In the genomic region with DNA sequence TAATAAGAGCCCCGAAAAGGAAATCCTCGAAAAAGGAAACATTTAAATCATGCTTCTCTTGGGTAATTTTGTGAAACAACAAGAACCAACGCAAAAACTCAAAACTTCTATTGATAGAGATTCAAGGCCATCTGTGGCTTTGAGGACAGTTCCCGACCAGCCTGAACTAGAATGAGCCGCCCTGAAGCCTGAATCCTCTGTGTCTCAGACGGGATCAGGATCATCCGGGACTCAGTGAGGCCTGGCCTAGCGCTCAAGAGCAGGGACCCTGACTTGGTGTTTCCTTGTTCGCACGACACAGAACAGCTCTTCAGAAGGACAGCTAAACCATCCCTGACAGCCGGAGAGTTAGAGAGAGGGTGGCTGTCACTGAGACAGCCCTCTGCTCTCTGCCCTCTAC, we compare ENCODE assay signal across 10 mouse cellular contexts.
DNase-seq lines count a peak whose midpoint lies in the region; ATAC-seq and TF ChIP-seq lines count a peak whose summit lies in the region.
"Had no signal": no experiment of that assay in that cellular context is flagged by ENCODE, and none has a peak within 500 bp of the region (broad histone marks: within the 10 kb centered on the region; RNA-seq: fewer than 3 reads in every experiment).

No protein-coding gene starts in this region.

- no peak for TF ChIP-seq POLR2A in limb, embryonic 14.5 days (IDR thresholded peaks at IDR 0.05; ENCODE audit: borderline replicate concordance, extremely low read depth, insufficient read depth, insufficient read length)

- no peak overlapping the region for H3K4me3 ChIP-seq in hindbrain, embryonic 10.5 days
- H3K4me3 ChIP-seq in hindbrain, embryonic 12.5 days, result no peak overlapping the region
- H3K4me3 ChIP-seq in embryonic facial prominence, embryonic 11.5 days (ENCODE audit: low read depth, low read length), result no peak overlapping the region
- H3K4me3 ChIP-seq in limb, embryonic 14.5 days (replicated peaks; ENCODE audit: low read length), result no peak overlapping the region

- peak overlapping the region; percentile 56; the same call in 1 of the 2 replicates for H3K27ac ChIP-seq in hindbrain, embryonic 10.5 days
- no peak overlapping the region for H3K27ac ChIP-seq in hindbrain, embryonic 12.5 days
- peak overlapping the region; percentile 61; the same call in 1 of the 2 replicates for H3K27ac ChIP-seq in embryonic facial prominence, embryonic 11.5 days (replicated peaks; ENCODE audit: low read depth, low read length)
- peak overlapping the region; percentile 79 for H3K27ac ChIP-seq in limb, embryonic 14.5 days (replicated peaks; ENCODE audit: low read depth, low read length)

- no peaks in the 10 kb centered on the region for H3K9me3 ChIP-seq in hindbrain, embryonic 10.5 days
- no peaks in the 10 kb centered on the region for H3K9me3 ChIP-seq in hindbrain, embryonic 12.5 days (replicated peaks)
- no peaks in the 10 kb centered on the region for H3K9me3 ChIP-seq in embryonic facial prominence, embryonic 11.5 days (replicated peaks; ENCODE audit: control insufficient read depth, low read length)
- H3K9me3 ChIP-seq in limb, embryonic 14.5 days (ENCODE audit: control insufficient read depth, low read length), result no peaks in the 10 kb centered on the region
- H3K9me3 ChIP-seq: G1E had no signal

- no peak for ATAC-seq in hindbrain, embryonic 12.5 days (ENCODE audit: low FRiP score)
- ATAC-seq in embryonic facial prominence, embryonic 11.5 days (replicated peaks; ENCODE audit: insufficient number of reproducible peaks, low FRiP score, low TSS enrichment, low read depth), result no peak
- ATAC-seq in limb, embryonic 14.5 days (ENCODE audit: low FRiP score, low read depth), result no peak

- peaks cover 15% of the 10 kb centered on the region for H3K4me1 ChIP-seq in hindbrain, embryonic 10.5 days (replicated peaks)
- H3K4me1 ChIP-seq in hindbrain, embryonic 12.5 days, result peaks cover 2% of the 10 kb centered on the region; the same call in 1 of the 2 replicates
- H3K4me1 ChIP-seq in embryonic facial prominence, embryonic 11.5 days (ENCODE audit: control insufficient read depth, insufficient read depth, low read length), result no peaks in the 10 kb centered on the region; the same call in 1 of the 2 replicates
- peaks cover 31% of the 10 kb centered on the region for H3K4me1 ChIP-seq in limb, embryonic 14.5 days (ENCODE audit: control insufficient read depth, insufficient read depth, low read length)

- WGBS in hindbrain, embryonic 10.5 days, result 88% methylated on average over 11 of the region's 11 CpGs
- WGBS in hindbrain, embryonic 12.5 days, result 88% methylated on average over 11 of the region's 11 CpGs
- WGBS in embryonic facial prominence, embryonic 11.5 days, result 83% methylated on average over 11 of the region's 11 CpGs
- WGBS in limb, embryonic 14.5 days, result 56% methylated on average over 11 of the region's 11 CpGs

- H3K27me3 ChIP-seq in hindbrain, embryonic 10.5 days (ENCODE audit: insufficient read depth, poor library complexity, severe bottlenecking), result no peaks in the 10 kb centered on the region
- H3K27me3 ChIP-seq in hindbrain, embryonic 12.5 days, result no peaks in the 10 kb centered on the region
- no peaks in the 10 kb centered on the region for H3K27me3 ChIP-seq in embryonic facial prominence, embryonic 11.5 days (ENCODE audit: control insufficient read depth, insufficient read depth, low read length)
- H3K27me3 ChIP-seq in limb, embryonic 14.5 days (ENCODE audit: control insufficient read depth, insufficient read depth, low read length), result no peaks in the 10 kb centered on the region

- H3K9ac ChIP-seq in hindbrain, embryonic 12.5 days, result no peak overlapping the region
- H3K9ac ChIP-seq in embryonic facial prominence, embryonic 11.5 days (replicated peaks; ENCODE audit: low read length), result no peak overlapping the region
- no peak overlapping the region for H3K9ac ChIP-seq in limb, embryonic 14.5 days (ENCODE audit: low read depth, low read length, severe bottlenecking)

- no peak overlapping the region for H3K4me2 ChIP-seq in hindbrain, embryonic 12.5 days (replicated peaks)
- no peak overlapping the region for H3K4me2 ChIP-seq in embryonic facial prominence, embryonic 11.5 days (ENCODE audit: low read depth, low read length)
- H3K4me2 ChIP-seq in limb, embryonic 14.5 days (replicated peaks; ENCODE audit: low read depth, low read length, severe bottlenecking), result no peak overlapping the region

- no peaks in the 10 kb centered on the region for H3K36me3 ChIP-seq in hindbrain, embryonic 10.5 days
- H3K36me3 ChIP-seq in hindbrain, embryonic 12.5 days, result no peaks in the 10 kb centered on the region
- H3K36me3 ChIP-seq in embryonic facial prominence, embryonic 11.5 days (replicated peaks; ENCODE audit: control insufficient read depth, insufficient read depth, low read depth, low read length), result no peaks in the 10 kb centered on the region
- no peaks in the 10 kb centered on the region for H3K36me3 ChIP-seq in limb, embryonic 14.5 days (ENCODE audit: control insufficient read depth, insufficient read depth, low read length)
- H3K36me3 ChIP-seq: G1E had no signal

- DNase-seq in hindbrain, embryonic 10.5 days (ENCODE audit: low spot score), result no peak
- DNase-seq in R1 (ENCODE audit: low read depth, low spot score), result peak; percentile 46
- no peak for DNase-seq in embryonic facial prominence, embryonic 11.5 days (ENCODE audit: low spot score)
- DNase-seq in limb, embryonic 14.5 days (ENCODE audit: low spot score), result peak; percentile 50
- DNase-seq in ovary, postnatal 10 days (ENCODE audit: low spot score), result no peak
- no peak for DNase-seq in cerebellum, postnatal 25 days
- DNase-seq: cerebellum, adult 8-10 months; kidney, adult 18-20 months had no signal

Comparison
In these comparisons a context has a peak if more than half of its experiments do, and no peak if none do; other contexts are left out.
1. DNase-seq: peak in R1 (single experiment) and limb, embryonic 14.5 days (single experiment); none in hindbrain, embryonic 10.5 days (single experiment), embryonic facial prominence, embryonic 11.5 days (single experiment), ovary, postnatal 10 days (single experiment) and cerebellum, postnatal 25 days (0 of 2).